Mouse (Mus musculus) intestine, embryonic 14.5 days (tissue): ENCODE measurements at regions not wholly inside any gene's neighbourhood (a gene's known extent, or its start where the extent isn't known, plus 50 kb on each side); places are given as distances from the start of the nearest gene placed in this dataset.

ENCODE experiments used
- ATAC-seq: fragments of 200-750 bp; cut with Nextera tagmentation; replicated peaks from 2 replicates; pipeline ENCODE4 v1.8.0; 2017; ENCODE audit warnings: low read depth, moderate number of reproducible peaks, moderate TSS enrichment, moderate library complexity; ENCODE audit not compliant: low FRiP score, low TSS enrichment
- DNase-seq: peaks from one replicate; pipeline ENCODE4 v3.0.0-alpha.2; 2018; ENCODE audit warnings: low spot score
- H3K27ac ChIP-seq: fragments of 300-500 bp; sonication (generic); 2 replicates; pipeline ENCODE4 v1.5.1; 2014; ENCODE audit warnings: low read depth, mild to moderate bottlenecking, control low read depth
- H3K27me3 ChIP-seq: fragments of 300-500 bp; sonication (generic); replicated peaks from 2 replicates; pipeline ENCODE4 v1.6.1; 2014; ENCODE audit warnings: low read length, control low read depth; ENCODE audit not compliant: control insufficient read depth, insufficient read depth
- H3K36me3 ChIP-seq: fragments of 300-500 bp; sonication (generic); 2 replicates; pipeline ENCODE4 v1.6.1; 2014; ENCODE audit warnings: low read length, control low read depth; ENCODE audit not compliant: control insufficient read depth, insufficient read depth
- H3K4me1 ChIP-seq: fragments of 300-500 bp; sonication (generic); replicated peaks from 2 replicates; pipeline ENCODE4 v1.6.1; 2014; ENCODE audit warnings: low read length, control low read depth, mixed read lengths; ENCODE audit not compliant: control insufficient read depth, insufficient read depth
- H3K4me2 ChIP-seq: fragments of 300-500 bp; sonication (generic); 2 replicates; pipeline ENCODE4 v1.6.1; 2014; ENCODE audit warnings: low read length
- H3K4me3 ChIP-seq: fragments of 300-500 bp; sonication (generic); 2 replicates; pipeline ENCODE4 v1.5.1; 2014; ENCODE audit warnings: low read depth, low read length, control low read depth, mixed read lengths
- H3K9ac ChIP-seq: fragments of 300-500 bp; sonication (generic); 2 replicates; pipeline ENCODE4 v1.6.1; 2014; ENCODE audit warnings: mild to moderate bottlenecking, low read length
- H3K9me3 ChIP-seq: fragments of 300-500 bp; sonication (generic); 2 replicates; pipeline ENCODE4 v1.6.1; 2016; ENCODE audit warnings: low read length, control low read depth; ENCODE audit not compliant: control insufficient read depth
- WGBS: fragments of 180-500 bp; shearing (Covaris S2); extraction: QIAGEN DNeasy Blood & Tissue Kit; methylation state at CpG from one replicate; pipeline ENCODE4 v1.1.7; 2014; 5-methylcytosine and 5-hydroxymethylcytosine counted together

DNA sequence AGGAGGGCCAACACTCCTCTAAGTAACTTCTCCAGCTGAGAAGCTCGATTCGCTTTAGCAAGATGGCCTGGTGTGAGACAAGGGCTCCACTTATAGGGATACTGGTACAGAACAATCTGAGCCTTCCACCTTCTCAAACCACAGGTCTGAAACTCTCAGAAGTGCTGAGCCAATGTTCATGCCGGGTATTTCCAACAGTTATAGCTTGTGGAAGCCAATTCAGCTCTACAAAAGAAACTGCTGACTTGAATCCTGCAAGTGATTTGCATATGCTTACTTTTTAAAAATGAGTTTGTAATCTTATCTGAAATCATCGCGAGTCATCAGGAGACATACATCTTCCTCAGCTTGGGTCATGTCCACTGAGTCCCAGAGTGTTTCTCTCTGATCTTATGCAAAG is 273.2 kb downstream of the Car8 start:
- Histone ChIP-seq H3K27me3 (no peaks in the 10 kb centered on the region), H3K4me1 (no peaks in the 10 kb centered on the region), H3K9ac (no peak overlapping the region), H3K36me3 (no peaks in the 10 kb centered on the region), H3K27ac (no peak overlapping the region), H3K9me3 (no peaks in the 10 kb centered on the region), H3K4me3 (no peak overlapping the region), H3K4me2 (no peak overlapping the region)
- DNase-seq (no peak), ATAC-seq (no peak)
- 90% methylated on average over 5 of the region's 5 CpGs for WGBS

DNA sequence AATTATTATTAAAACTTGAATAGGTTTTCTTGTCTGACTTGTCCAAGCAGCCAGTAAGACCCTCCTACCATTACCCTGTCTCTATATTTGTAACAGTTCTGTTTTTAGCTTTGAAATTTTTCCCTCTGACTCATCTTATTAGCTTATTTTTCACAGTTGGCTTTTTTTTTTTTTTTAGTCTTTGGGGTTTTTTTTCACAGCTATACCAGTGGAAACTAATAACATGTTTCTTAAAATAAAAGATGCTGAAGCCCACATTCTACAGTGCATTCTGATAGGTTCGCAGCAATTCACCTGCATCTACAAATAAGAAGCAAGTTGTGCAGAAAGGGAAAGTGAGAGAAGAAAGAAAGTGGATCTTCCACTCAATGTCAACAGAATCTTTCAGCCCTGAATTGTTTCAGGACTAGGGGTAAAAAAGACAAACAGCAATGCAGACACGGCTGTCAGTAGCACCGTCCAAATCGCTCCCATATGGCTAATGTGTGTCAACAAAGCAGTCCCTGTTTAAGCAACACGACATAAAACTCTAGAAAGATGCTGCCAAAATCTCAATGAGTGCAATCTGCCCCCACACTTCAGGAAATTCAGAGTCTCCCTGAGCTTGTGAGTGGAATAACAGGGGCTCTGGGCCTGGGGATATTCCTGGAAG is 277.2 kb downstream of the Car8 start:
- H3K27ac ChIP-seq: no peak overlapping the region
- H3K4me2 ChIP-seq: no peak overlapping the region
- H3K27me3 ChIP-seq: no peaks in the 10 kb centered on the region
- no peak overlapping the region for H3K4me3 ChIP-seq
- WGBS: 66% methylated on average over 5 of the region's 5 CpGs
- H3K9me3 ChIP-seq: no peaks in the 10 kb centered on the region
- no peak for ATAC-seq
- H3K36me3 ChIP-seq: no peaks in the 10 kb centered on the region
- no peak for DNase-seq
- no peaks in the 10 kb centered on the region for H3K4me1 ChIP-seq
- no peak overlapping the region for H3K9ac ChIP-seq

DNA sequence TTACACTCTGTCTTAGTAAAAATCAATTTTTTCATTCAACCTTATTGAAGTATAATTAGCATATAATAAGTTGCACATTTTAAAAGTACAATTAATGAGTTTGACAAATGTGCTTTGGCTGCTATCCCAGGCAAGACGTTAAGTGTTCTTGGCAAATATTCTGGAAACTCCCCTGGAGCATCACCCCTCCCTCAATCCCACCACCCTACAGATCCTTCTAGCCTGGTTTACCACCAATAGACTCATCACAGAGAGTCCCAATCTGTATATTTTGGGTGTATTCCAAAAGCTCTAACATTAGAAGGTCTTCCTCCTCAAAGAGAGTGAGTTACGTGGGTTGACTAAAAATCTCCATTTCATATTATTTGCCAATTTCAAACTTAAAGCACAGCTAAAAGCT is 278.5 kb downstream of the Car8 start:
- H3K9ac ChIP-seq: no peak overlapping the region
- H3K36me3 ChIP-seq: no peaks in the 10 kb centered on the region
- no peak overlapping the region for H3K4me3 ChIP-seq
- no peaks in the 10 kb centered on the region for H3K27me3 ChIP-seq
- H3K27ac ChIP-seq: no peak overlapping the region
- no peak overlapping the region for H3K4me2 ChIP-seq
- DNase-seq (no peak), ATAC-seq (no peak)
- WGBS: 70% methylated on average over 2 of the region's 2 CpGs
- no peaks in the 10 kb centered on the region for H3K9me3 ChIP-seq
- no peaks in the 10 kb centered on the region for H3K4me1 ChIP-seq

DNA sequence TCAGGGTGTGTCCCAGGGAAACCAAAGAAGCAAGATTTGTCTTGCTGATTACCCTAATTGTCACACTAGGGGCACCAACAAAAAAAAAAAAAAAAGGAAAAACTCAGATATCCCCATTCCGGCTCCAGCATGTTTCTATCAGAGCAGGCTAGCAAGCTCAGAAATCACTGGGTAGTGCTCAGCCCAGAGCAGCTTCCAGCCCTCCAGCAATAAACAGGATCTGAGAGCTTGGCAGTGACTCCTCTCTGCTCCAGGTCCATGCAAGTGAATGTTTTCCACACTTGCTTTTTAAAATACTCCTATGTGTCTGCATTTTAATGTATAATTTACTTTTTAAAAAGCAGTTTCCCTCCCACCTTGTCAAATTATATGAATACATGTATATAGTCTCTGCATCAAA is 290.8 kb downstream of the Car8 start:
- Histone ChIP-seq H3K4me3 (no peak overlapping the region), H3K36me3 (no peaks in the 10 kb centered on the region), H3K27me3 (no peaks in the 10 kb centered on the region), H3K4me2 (no peak overlapping the region), H3K9ac (no peak overlapping the region), H3K4me1 (no peaks in the 10 kb centered on the region), H3K27ac (no peak overlapping the region), H3K9me3 (no peaks in the 10 kb centered on the region)
- no peak for DNase-seq
- no peak for ATAC-seq
- WGBS: 83% methylated on average over 1 of the region's 1 CpGs

DNA sequence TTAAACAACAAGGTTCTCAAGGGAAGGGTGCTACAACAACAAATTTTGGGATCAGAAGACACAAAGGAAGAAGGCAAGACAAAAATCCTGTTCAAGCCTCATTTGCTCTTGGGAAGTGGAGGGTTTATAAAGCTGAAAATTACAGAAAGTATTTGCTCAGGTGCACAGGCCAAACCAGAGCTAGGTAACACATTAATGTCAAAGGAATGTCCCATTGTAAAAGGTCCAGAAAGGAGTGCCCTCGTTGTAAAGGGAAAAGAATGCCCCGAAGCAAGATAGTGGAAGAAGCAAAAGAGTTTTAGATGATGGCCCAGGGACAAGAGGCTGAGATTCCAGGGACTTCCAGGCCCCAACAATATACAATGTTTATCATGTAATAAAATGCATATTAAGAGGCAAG is 317.3 kb downstream of the Car8 start:
- Histone ChIP-seq H3K9me3 (no peaks in the 10 kb centered on the region), H3K4me2 (no peak overlapping the region), H3K36me3 (no peaks in the 10 kb centered on the region), H3K4me3 (no peak overlapping the region), H3K27me3 (no peaks in the 10 kb centered on the region), H3K27ac (no peak overlapping the region), H3K4me1 (no peaks in the 10 kb centered on the region), H3K9ac (no peak overlapping the region)
- DNase-seq: no peak
- no peak for ATAC-seq
- WGBS: 50% methylated on average over 2 of the region's 2 CpGs

DNA sequence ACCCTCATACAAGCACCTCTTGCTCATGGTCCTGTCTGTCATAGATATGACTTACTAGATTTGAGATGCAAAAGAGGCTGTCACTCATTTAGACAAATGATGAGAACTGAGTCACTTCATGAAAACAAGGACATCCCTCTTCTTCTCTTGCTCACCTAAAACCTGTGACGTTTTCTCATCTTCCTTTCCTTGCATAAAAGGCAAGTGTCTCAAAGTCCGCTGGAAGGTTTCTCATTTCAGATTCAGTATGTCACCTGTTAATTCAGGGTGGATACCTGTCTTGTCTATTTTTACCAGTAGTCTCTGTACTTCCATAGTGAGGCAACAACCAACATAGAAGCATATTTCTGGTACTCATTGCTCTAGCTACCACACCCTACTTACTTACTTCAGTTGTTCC is 325.6 kb downstream of the Car8 start:
- DNase-seq (no peak), ATAC-seq (no peak)
- Histone ChIP-seq H3K4me3 (no peak overlapping the region), H3K4me1 (no peaks in the 10 kb centered on the region), H3K9me3 (no peaks in the 10 kb centered on the region), H3K9ac (no peak overlapping the region), H3K27ac (no peak overlapping the region), H3K27me3 (no peaks in the 10 kb centered on the region), H3K36me3 (no peaks in the 10 kb centered on the region), H3K4me2 (no peak overlapping the region)
- WGBS: 91% methylated on average over 2 of the region's 2 CpGs

DNA sequence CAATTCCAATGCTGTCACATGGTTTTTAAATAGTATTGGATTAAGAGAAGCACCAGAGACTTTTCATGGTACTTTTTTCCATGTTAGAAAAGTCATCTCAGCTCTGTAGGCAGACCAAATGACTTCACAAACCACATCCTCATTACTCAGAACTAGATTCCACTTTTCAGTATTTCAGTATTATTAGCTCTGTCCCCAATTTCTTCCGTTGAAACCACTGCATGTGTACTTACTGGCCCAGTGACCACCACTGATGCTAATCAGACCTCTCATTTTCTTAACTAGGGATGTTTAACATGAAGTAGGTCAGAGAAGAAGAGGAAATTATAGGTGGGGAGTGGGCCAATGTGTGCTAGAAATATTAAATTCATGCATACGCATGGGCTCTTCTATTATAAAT is 326.2 kb downstream of the Car8 start:
- H3K27ac ChIP-seq: no peak overlapping the region
- no peaks in the 10 kb centered on the region for H3K9me3 ChIP-seq
- H3K4me2 ChIP-seq: no peak overlapping the region
- ATAC-seq (no peak), DNase-seq (no peak)
- WGBS: 86% methylated on average over 2 of the region's 2 CpGs
- no peaks in the 10 kb centered on the region for H3K4me1 ChIP-seq
- H3K36me3 ChIP-seq: no peaks in the 10 kb centered on the region
- no peaks in the 10 kb centered on the region for H3K27me3 ChIP-seq
- no peak overlapping the region for H3K9ac ChIP-seq
- no peak overlapping the region for H3K4me3 ChIP-seq

DNA sequence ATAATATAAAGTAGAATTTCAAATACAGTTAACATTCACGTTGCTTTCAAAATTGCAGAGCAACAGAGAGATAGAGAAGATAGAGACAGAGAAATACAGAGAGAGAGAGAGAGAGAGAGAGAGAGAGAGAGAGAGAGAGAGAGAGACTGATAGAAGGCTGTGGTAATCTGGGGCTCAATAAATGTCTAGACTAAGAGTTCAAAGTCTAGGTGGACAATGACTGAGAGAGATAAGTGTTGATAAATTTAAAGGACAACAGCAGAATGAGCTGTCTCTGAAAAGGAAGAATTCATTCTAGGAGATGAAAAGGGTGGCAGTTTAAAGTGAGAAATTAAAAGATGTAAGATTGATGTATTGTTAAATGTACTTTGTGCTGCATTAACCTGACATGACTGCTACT is 335.7 kb downstream of the Car8 start:
- Histone ChIP-seq H3K4me2 (no peak overlapping the region), H3K9ac (no peak overlapping the region), H3K9me3 (no peaks in the 10 kb centered on the region), H3K27me3 (no peaks in the 10 kb centered on the region), H3K36me3 (no peaks in the 10 kb centered on the region), H3K4me1 (no peaks in the 10 kb centered on the region), H3K27ac (no peak overlapping the region), H3K4me3 (no peak overlapping the region)
- ATAC-seq: no peak
- WGBS: 52% methylated on average over 1 of the region's 1 CpGs
- DNase-seq: no peak

DNA sequence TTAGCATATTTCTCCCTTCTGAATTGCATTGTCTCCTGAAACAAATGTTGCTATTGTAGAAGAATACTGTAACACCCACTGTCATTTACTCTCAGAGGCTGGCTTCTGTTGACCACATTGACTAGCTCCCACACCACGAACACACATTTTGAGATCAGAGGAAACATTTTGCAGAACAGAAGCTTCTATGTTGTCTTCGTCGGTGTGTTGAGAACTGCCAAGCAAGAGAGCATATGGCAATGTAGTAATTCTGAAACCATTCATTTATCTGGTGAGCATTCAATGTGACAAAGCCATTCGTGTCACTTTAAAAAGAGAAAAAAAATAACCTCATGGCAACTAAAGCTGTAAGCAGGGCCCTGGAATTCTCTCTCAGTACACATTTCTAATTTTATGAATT is 343.9 kb downstream of the Car8 start:
- ATAC-seq (no peak), DNase-seq (no peak)
- Histone ChIP-seq H3K27ac (no peak overlapping the region), H3K4me2 (no peak overlapping the region), H3K4me3 (no peak overlapping the region), H3K4me1 (no peaks in the 10 kb centered on the region), H3K9me3 (no peaks in the 10 kb centered on the region), H3K9ac (no peak overlapping the region), H3K27me3 (no peaks in the 10 kb centered on the region), H3K36me3 (no peaks in the 10 kb centered on the region)
- WGBS: 86% methylated on average over 4 of the region's 4 CpGs
